Mouse (Mus musculus): Measurements from ENCODE around the gene Ndufs7.
A peak's percentile ranks its signal among the peaks of the same experiment; 100 is the strongest.
"Not testable (repeated sequence)": the region's sequence is repeated elsewhere in the genome, so short reads cannot be mapped to it uniquely, and the experiment has no call there.

Gene Ndufs7

DNA sequence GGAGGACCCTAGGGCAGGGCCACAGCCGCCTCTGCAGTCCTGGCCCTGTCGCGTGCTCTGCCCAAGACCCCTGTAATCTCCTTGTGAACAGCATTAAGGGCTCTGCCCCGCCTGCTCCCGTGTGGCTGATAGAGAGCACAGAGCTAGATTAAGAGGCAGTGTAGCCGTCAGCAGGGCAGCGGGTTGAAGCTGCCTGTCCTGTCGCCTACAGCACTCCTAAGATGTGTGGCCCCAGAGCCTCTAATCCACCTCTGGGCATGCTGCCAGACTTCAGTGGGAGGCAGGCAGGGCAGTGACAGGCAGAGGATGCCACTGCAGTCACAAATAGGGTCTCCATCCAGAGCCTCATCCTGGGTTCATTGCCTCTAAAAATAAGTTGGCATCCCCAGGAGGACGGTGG is 6.8 kb upstream of the Ndufs7 start:
- DNase-seq (ENCODE audit: low spot score in 2 of 2), result no peak

DNA sequence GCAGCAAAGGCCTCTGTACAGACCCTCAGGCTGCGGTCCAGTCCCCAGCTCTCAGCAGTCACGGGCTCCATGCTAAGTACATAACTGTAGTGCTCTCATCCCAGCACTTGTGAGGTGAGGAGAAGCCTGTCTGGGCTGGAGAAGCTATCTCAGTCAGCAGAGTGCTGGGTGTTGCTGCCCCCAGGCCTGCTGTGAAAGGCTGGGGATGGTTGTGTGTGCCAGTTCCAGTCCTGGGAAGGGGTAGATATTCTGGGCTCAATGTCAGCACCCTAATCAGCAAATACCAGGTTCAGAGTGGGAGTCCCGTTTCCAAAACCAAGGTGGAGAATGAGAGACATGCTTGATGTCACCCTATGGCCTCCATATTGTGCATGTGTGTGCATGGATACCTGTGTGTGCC is 6.3 kb upstream of the Ndufs7 start:
- no peak for DNase-seq (ENCODE audit: low spot score in 2 of 2)

DNA sequence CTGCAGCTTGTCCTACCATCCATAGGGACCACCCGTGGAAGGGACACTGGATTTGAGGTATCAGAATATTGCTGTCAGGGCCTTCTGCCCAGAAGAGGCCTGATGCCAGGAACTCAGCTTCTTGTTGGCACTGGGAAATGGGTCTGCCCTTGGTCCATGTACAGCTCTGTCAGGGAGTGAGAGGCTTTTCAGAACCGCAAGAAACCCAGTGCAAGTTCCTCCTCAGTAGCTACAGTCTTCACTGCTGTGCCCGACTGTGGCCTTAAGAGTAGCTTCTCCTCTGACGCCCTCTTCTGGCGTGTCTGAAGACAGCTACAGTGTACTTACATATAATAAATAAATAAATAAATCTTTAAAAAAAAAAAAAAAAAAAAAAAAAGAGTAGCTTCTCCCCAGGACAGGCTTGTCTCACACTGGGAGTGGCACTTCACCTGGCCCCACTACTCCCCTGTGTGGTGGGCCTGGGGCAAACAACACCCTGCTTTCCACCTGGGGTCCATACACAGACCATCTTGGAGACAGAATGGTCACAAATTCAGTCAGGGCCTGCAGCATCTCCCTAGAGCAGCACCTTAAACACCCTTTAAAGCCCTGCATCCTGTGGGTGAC is 4.0 kb upstream of the Ndufs7 start:
- no peak for DNase-seq (ENCODE audit: low spot score in 2 of 2)

DNA sequence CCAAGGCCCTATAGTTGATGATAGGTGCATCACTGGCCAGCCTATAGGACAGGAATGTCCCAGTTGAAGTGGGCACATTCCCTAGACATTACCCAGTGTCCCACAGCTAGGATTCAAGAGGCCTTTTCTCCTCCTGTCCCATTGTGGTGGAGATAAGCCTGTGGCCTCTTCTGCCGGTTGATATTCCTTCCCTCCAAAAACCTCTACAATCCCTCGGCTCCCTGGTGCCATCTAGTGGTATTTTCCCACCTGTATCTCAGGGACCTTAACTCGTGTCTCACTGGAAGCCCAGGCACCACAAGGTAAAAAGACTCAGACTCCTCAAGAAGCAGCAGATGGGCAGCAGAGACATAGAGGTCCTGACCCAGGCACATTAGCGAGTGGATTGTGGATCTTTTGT is 3.3 kb upstream of the Ndufs7 start:
- peak in 1 of 2 experiments; percentile 51 for DNase-seq (ENCODE audit: low spot score in 2 of 2)

DNA sequence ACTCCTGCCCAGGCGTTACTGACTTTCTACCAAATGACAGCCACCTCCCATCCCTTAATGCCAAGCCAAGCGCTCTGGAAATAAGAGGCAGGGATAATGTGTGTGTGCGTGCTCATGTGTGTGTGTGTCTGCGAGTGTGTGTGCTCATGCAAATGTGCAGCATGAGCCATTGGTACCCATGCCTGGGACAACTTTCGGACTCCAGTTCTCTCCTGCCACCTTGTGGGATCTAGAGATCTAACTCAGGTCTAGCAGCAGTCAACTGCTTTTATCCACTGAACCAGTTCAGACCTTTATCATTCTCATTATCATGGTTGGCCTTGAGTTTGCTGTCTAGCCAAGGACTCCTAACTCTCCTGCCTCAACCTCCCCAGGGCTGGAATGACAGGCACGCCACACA is 1.1 kb upstream of the Ndufs7 start:
- DNase-seq (ENCODE audit: low spot score in 2 of 2), result no peak

DNA sequence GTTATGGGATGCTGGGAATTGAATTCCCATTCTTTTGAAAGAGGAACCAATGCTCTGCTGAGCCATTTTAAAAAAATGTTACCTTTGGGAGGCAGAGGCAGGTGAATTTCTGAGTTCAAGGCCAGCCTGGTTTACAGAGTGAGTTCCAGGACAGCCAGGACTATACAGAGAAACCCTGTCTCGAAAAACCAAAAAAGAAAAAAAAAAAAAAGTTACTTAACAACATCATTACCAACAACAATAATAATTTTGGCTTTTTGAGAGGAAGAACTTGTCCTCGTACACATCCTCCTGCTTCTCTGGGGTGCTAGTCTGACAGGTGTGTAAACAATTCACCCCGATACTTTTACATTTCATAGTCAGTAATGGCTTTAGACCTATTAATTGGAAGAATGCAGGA is 484 bp upstream of the Ndufs7 start:
- DNase-seq (ENCODE audit: low spot score in 2 of 2), result not testable (repeated sequence)

DNA sequence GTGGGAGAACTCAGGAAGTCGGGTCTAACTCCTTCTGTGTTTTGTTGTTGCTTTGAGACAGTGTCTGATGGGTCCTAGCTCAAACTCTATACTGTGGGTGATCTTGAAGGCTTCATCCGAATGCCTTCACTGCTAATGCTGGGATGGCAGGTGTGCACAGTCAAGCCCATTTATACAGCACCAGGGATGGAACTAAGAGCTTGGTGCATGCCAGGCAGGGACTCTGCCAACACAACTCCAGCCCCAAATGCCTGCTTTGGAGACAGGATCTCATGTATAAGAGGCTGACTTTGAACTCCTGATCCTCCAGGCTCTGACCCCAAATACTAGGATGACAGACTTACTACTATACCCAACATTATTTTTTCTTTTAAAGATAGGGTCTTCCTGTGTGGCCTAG is 1.1 kb downstream of the Ndufs7 start:
- DNase-seq (ENCODE audit: low spot score in 2 of 2), result no peak

DNA sequence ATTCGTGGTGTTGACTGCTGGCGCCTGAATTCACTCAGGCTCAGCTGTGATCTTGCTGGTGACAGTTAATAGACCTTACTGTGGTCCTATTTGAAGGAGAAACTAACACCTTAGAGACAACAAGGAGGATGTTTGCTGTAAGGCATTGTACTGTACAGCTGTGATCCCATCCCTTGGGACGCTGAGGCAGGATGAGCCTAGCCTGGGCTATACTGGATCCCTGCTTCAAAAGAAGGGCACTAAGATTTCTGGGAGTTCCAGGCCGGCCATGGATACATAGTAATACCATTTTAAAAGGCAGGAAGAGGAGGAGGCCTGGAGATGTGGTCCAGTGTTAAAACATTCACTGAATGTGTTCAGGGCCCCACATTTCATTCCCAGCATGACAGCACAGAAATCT is 1.7 kb downstream of the Ndufs7 start:
- no peak for DNase-seq (ENCODE audit: low spot score in 2 of 2)

DNA sequence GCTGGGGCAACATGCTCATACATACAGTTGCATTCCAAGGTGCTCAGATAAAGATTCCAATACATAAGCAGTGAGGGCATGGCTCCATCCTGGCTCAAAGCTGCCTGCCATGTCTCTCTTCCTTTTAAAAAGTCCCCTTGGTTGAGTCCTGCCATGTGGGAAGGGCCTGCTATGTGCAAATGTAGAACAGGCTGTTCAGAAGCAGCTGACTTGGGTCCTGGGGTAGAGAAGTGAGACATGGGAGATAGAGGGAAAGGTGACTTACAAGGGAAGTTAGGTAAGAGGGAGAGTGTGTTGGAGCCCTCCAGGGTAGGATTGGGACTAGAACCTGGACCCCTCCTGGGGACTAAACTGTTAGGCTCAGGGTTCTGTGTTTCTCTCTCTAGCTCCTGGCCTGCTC is 3.1 kb downstream of the Ndufs7 start:
- DNase-seq (ENCODE audit: low spot score in 2 of 2), result no peak

DNA sequence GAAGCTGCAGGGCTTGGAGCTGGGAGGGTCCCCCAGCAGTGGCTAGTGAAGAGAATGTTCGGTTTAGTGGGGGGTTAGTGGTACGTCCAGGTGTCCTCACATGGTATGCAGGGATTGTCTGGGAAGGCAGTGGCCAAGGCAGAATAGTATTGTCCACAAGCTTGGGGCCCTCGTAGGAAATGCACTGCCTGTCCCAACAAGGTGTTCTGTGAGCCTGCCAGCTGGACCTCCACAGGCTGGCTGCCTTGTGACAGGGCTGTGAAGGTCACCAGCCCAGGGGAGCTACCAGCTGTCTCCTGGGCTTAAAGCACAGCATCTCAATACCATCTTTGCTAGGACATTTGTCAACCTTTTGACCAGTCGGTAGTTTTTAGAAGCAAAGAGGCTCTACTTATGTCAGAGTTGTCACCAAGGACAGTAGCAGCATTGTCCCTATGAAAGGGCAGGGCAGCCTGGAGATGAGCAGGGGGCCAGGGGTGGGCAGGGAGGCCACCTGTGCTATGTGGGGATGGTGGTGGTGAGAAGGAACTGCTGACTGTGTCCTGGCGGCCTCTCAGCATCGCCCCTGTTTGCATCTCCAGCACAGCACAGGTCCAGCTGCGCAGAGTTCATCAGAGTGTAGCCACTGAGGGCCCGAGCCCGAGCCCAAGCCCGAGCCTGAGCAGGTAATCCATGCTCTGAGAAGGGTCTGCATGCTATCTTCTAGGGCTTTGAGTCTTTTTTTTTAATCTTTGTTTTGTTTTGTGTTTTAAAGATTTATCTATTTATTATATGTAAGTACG is 3.8 kb downstream of the Ndufs7 start:
- DNase-seq (ENCODE audit: low spot score in 2 of 2), result no peak

DNA sequence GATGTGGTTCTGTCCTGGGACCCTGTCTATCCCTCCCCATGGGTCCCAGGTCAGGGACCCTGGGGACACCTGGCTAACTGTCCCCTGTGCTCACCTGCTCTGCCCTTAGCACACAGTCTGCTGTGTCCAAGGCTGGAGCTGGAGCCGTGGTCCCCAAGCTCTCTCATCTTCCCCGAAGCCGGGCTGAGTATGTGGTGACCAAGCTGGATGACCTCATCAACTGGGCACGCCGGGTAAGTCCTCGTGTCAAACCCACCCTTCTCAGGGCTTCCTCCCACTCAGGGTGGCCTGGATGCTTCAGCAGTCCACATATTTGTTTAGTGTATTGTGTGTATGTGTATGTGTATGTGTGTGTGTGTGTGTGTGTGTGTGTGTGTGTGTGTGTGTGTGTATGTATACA is 4.6 kb downstream of the Ndufs7 start:
- DNase-seq (ENCODE audit: low spot score in 2 of 2), result no peak

DNA sequence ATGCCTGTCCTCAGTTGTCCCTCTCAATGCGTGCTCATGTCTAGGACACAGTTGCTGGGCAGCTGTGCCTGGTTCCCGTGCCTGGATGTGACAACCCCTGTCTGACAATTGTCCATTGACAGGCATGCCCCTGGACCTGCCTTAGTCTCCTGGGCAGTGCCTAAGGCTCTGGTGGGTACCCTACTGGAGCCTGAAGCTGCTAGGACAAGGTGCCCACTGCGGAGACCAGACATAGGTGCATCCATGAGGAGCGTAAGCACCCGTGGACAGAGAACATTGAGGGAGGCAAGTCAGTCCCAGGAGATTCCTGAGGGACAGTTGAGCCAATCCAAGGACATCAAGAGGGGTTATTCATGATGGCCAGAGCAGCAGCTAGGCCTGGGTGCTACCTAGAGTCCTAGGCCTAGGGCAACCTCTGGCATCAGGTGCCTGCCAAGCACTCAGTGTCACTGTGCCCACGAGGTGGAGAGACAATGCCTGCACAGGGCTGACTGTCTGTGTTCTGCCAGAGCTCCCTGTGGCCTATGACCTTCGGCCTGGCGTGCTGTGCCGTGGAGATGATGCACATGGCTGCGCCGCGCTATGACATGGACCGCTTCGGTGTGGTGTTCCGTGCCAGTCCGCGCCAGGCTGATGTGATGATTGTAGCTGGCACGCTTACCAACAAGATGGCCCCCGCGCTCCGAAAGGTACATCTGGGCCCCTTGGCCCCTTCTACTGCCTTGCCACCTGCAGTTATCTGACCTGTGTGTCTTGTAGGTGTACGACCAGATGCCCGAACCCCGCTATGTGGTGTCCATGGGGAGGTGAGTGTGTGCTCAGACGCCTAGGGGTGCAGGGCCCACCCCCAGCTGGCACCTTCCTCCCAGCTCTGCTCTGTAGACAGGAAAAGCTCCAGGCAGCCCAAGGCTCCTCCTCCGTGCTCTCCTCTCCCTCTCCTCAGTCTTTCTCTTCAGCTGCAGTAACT is 5.7 kb downstream of the Ndufs7 start:
- no peak for DNase-seq (ENCODE audit: low spot score in 2 of 2)

DNA sequence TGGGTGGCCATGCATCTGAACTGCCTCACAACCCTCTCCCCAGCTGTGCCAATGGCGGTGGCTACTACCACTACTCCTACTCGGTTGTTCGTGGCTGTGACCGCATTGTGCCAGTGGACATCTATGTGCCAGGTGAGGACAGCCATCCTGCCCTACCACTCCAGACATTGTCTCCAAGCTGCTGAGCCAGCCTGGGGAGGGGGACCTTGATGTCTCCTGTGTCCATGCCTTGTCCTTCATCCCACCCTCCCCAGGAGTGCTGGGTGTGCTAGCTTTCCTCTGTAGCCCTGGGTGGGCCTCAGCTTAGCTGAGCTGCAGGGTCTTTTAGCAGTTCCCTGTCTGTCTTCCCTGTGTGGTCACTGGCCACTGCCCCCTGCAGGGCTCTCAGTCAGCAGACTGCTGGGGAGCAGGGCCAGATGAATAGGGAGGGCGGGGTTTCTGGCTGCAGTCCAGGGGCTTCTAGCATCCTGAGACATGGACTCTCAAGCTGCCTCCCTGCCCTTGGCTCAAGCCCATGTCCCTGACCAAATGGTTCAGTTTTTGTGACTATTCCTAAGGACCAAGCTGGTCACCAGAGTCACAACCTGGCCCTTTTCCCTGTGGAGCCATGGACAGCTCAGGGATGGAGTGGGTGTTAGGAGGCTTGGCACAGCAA is 7.1 kb downstream of the Ndufs7 start:
- DNase-seq (ENCODE audit: low spot score in 2 of 2), result no peak

DNA sequence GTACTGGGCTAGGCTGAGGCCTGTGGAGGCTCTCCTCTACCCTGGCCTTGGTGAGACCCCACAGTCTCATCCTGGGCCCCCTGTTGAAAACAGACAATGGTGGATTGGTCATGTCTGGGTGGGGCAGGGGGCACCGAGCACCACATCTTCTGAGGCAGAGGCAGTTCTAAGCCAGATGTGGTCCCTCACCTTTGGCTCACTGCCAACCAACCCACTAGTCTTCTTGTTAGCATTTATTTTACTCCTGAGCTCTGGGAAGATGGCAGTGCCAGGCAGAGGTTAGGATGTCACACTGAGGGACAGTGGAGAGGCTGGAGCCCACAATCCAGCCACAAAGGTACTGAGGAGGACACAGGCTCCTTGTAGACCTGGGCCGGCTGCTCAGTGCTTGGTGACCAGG is 9.0 kb downstream of the Ndufs7 start:
- no peak for DNase-seq (ENCODE audit: low spot score in 2 of 2)

DNA sequence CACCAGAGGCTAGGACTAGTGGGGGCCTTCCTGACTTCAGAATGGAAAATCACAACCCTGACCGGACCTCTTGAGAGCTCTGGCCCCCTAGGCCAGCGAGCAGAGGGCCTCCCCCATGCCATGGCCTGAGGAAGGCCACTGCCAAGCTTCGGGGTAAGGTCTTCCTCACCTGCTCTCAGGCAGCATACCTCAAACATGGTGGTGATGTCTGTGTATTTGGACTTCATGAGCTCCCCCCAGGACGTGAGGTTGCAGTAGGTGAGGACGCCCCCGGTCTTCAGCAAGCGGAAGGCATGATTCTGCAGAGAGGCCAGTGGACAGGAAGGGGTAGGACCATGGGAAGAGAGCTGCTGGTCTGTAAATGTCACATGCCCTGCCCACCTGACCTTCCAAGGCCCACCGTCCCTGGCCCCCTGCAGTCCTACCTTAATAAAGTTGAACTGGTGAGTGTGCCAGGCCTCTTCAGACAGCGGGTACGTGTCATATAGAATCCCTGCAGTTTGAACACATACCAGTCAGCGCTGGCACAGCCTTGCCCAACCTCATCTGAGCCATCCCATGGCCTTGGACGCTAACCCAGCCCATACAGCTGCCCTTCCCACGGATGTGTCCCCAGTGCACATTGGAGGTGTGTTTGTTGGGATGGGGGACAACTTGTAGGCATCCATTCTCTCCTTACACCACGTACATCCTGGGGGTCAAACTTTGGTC is 10.0 kb downstream of the Ndufs7 start:
- DNase-seq (ENCODE audit: low spot score in 2 of 2), result no peak

DNA sequence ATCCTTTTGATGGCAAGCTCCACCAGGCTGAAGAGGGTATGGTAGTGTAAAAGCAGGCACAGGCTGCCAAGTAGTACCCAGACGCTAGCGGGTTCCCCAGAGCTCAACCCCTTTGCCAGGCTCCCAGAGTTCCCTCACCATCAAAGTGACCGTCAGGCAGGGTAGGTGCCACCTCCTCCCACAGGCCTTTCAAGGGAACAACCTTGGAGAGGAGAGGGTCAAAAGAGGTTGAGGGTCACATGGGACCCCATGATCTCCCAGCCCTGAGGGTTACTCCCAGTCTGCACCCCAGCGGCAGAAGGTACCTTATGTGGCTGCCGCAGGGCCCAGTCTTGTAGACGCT is 10.5 kb downstream of the Ndufs7 start:
- DNase-seq (ENCODE audit: low spot score in 2 of 2), result no peak

DNA sequence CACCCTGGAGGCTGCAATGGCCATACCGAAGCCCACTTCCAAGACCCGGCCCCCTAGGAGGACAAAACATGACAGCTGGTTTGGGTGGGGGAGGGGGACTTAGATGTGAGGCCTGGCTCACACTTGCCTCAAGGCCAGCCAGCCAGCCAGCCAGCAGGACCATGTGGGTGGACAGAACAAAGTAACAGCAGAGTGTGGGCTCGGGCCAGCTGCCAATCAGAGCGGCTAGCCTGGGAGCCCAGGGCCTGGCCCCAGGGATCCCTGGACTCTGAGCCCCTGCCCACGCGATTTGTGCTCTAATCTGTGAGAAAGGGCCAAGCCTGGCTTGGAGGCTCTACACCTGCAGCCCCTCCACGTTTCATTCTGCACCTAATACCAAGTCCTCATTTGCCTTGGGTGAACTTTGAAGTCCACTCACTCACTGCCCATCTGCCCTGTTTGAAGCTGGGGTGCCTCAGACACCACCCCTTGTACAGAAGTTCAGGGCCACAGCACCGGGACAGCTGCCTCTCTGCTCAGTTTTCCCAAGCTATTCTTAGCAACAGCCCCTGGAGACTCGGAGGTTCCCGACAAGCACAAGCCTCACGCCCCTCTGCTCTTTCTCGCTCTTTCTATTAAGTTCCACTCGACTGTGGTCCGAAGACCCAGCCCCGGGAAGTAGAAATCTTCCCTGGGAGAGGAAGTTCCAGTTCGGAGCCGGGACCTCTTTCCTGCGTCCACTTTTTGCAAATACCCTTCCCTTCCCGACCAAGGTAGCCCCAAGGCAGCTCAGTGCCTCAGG is 11.1 kb downstream of the Ndufs7 start:
- peak; percentile 57 to 72 for DNase-seq (ENCODE audit: low spot score in 2 of 2)

DNA sequence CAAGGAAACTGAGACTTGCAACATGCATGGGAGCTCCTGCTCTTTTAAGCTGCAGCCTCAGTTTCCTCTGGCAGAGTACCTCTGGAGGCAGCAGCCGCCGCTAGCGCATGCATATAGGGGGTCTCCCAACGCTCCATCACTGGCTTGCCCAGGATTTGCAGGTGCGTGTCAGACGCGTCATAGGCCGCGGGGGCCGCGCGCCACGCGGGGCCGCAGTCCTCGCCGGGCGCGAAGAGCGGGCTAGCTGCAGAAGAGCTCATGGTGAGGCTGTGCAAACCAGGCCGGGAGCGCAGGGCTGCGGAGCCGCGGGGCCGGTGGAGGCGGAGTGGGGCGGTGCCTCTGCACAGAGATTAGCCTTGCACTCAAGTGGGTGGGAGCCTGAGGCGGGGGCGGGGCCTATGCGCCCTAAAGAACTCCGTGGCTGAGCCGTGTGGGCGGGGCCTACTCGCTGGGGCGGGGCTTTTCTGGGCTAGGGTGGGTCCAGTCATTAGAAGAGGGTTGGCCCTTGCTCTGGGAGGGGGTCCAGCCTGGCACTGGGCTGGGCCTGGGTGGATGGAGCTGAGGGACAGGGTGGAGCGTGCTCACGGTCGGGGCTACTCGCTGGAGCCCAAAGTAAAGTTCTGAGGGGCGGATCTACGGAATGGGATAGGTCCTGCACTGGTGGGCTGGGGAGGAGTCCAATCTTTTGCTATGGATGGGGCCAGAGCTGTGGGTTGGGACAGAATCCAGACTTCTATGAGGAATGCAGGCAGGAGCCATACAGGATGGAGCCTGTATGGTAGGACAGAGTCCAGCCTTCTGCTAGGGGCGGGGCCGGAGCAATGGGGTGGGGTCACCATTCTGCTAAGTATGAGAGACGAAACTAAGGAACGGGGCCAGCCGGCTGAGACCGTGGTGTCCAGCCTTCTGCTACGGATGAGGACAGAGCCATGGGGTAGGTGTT is 12.0 kb downstream of the Ndufs7 start, which contains the start of the genes Gamt and Dazap1:
Gene Gamt, minus strand, starts transcription at position 371 of the 943 bp plus-strand sequence.
Gene Dazap1, plus strand, starts transcription at position 845 of the 943 bp plus-strand sequence.
- DNase-seq (ENCODE audit: low spot score in 2 of 2), result peak; percentile 86 to 89

DNA sequence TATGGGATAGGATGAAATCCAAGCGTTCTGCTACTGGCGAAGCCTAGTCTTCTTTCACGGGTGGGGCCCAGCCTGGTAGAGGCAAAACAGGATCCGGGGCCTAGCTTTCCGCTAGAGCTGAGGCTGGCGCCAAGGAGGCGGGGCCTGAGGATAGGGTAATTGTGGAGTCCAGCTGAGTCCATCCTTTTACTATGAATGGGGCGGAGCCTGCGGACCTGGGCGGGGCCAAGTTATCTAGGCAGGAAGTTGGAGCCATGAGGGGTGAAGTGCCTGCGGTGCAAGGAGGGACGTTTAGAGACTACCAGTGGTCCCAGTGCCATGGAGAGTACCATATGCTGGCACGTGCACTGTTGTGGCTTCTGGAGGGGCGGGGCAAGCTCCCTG is 12.7 kb downstream of the Ndufs7 start:
- DNase-seq (ENCODE audit: low spot score in 2 of 2), result peak; percentile 86 to 87
